Mouse (Mus musculus): ENCODE data around the gene Tmem242. TPM values are rescaled to one million over a fixed set of nuclear protein-coding genes. Genes with fewer than 3 reads are reported as not detected.
"Not testable (repeated sequence)": the region's sequence is repeated elsewhere in the genome, so short reads cannot be mapped to it uniquely, and the experiment has no call there.

The Tmem242 gene
- polyA plus RNA-seq, 1 experiment from 2014 or later = 141 TPM

DNA sequence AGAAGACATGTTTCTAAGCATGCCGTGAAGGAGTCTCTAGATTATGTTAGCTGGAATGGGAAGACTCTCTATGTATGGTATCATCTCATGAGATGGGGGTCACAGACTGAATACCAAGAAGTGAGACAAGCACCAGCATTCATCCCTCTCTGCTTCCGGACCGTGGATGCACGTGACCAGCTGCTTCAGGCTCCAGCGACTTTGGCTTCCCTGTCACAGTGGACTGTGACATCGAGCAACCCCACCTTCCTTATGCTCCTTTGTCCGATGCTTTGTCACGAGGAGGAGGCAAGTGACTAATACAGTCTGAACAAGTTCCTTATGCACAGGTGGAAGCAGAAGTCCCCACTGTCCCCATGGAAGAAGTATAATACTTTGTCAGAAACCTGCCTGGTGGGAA, 26.7 kb upstream of the Tmem242 start:
- H3K4me3 ChIP-seq (ENCODE audit: control insufficient read depth in 1 of 2, insufficient read depth in 1 of 2, low read depth in 1 of 2, low read length in 2 of 2) = no peak overlapping the region

DNA sequence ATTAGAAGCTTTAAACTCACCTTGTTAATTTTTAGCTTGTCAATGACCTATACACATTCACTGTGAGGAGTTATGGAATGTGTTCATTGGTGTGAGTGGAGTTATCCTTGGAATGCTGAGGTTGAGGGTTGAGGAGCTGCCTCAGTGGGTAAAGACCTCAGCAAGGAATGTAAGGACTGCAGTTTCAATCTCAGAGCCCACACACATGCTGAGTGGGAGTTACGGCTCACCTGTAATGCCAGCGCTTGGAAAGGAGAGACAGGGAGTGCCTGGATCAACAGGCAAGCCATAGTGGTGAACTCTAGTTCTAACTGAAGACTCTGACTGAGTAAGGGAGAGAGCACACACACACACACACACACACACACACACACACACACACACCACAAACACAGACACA, 23.9 kb upstream of the Tmem242 start:
- 74% methylated on average over 2 of the region's 2 CpGs for WGBS
- Histone ChIP-seq H3K9me3 (ENCODE audit: control insufficient read depth, low read length) (no peaks in the 10 kb centered on the region), H3K4me2 (ENCODE audit: low read length) (no peak overlapping the region), H3K9ac (ENCODE audit: low read length) (no peak overlapping the region), H3K27me3 (ENCODE audit: control insufficient read depth, insufficient read depth, low read length) (no peaks in the 10 kb centered on the region; the same call in 1 of the 2 replicates), H3K4me1 (ENCODE audit: control insufficient read depth in 2 of 2, insufficient read depth in 2 of 2, low read length in 2 of 2) (no peaks in the 10 kb centered on the region), H3K27ac (replicated peaks in 1 of 2; ENCODE audit: control insufficient read depth in 1 of 2, insufficient read depth in 1 of 2, low read depth in 2 of 2, low read length in 2 of 2) (no peak overlapping the region), H3K4me3 (ENCODE audit: control insufficient read depth in 1 of 2, insufficient read depth in 1 of 2, low read depth in 1 of 2, low read length in 2 of 2) (no peak overlapping the region), H3K36me3 (ENCODE audit: control insufficient read depth, insufficient read depth, low read length) (no peaks in the 10 kb centered on the region)
- no peak for ATAC-seq (ENCODE audit: insufficient number of reproducible peaks, insufficient read depth, low FRiP score, low read depth)

More for the DNA sequence above, 26.7 kb upstream of the Tmem242 start:
- 79% methylated on average over 8 of the region's 8 CpGs for WGBS
- Histone ChIP-seq H3K9me3 (ENCODE audit: control insufficient read depth, low read length) (no peaks in the 10 kb centered on the region), H3K36me3 (ENCODE audit: control insufficient read depth, insufficient read depth, low read length) (no peaks in the 10 kb centered on the region), H3K4me2 (ENCODE audit: low read length) (no peak overlapping the region), H3K27ac (replicated peaks in 1 of 2; ENCODE audit: control insufficient read depth in 1 of 2, insufficient read depth in 1 of 2, low read depth in 2 of 2, low read length in 2 of 2) (no peak overlapping the region), H3K4me1 (ENCODE audit: control insufficient read depth in 2 of 2, insufficient read depth in 2 of 2, low read length in 2 of 2) (no peaks in the 10 kb centered on the region), H3K9ac (ENCODE audit: low read length) (no peak overlapping the region), H3K27me3 (ENCODE audit: control insufficient read depth, insufficient read depth, low read length) (no peaks in the 10 kb centered on the region; the same call in 1 of the 2 replicates)
- no peak for ATAC-seq (ENCODE audit: insufficient number of reproducible peaks, insufficient read depth, low FRiP score, low read depth)

DNA sequence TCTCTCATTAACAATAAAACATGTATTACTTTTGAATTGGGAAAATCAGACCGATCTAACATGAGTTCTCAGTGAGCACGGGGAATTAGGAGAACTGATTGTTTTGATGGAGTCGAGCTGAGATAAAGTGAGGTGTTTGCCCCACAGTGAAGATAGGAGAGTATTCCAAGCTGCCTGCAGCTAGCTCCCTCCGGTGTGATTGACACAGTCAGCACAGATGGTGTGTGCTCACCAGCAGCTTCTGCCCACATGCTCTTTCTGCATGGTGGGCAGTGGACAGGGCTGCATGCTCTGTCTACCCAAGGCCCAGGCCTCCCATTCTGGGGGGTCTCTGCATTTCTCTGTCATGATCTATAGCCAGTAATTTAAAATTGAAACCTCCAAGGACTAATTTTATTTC, 13.6 kb upstream of the Tmem242 start:
- WGBS = 56% methylated on average over 4 of the region's 4 CpGs
- Histone ChIP-seq H3K27me3 (ENCODE audit: control insufficient read depth, insufficient read depth, low read length) (no peaks in the 10 kb centered on the region), H3K9me3 (ENCODE audit: control insufficient read depth, low read length) (no peaks in the 10 kb centered on the region), H3K4me2 (ENCODE audit: low read length) (no peak overlapping the region), H3K9ac (ENCODE audit: low read length) (no peak overlapping the region), H3K4me3 (ENCODE audit: control insufficient read depth in 1 of 2, insufficient read depth in 1 of 2, low read depth in 1 of 2, low read length in 2 of 2) (no peak overlapping the region), H3K4me1 (ENCODE audit: control insufficient read depth in 2 of 2, insufficient read depth in 2 of 2, low read length in 2 of 2) (peaks cover 3 to 4% of the 10 kb centered on the region in 2 experiments; a peak in 1 of 4 replicates), H3K27ac (replicated peaks in 1 of 2; ENCODE audit: control insufficient read depth in 1 of 2, insufficient read depth in 1 of 2, low read depth in 2 of 2, low read length in 2 of 2) (no peak overlapping the region), H3K36me3 (ENCODE audit: control insufficient read depth, insufficient read depth, low read length) (no peaks in the 10 kb centered on the region)
- ATAC-seq (ENCODE audit: insufficient number of reproducible peaks, insufficient read depth, low FRiP score, low read depth) = no peak

DNA sequence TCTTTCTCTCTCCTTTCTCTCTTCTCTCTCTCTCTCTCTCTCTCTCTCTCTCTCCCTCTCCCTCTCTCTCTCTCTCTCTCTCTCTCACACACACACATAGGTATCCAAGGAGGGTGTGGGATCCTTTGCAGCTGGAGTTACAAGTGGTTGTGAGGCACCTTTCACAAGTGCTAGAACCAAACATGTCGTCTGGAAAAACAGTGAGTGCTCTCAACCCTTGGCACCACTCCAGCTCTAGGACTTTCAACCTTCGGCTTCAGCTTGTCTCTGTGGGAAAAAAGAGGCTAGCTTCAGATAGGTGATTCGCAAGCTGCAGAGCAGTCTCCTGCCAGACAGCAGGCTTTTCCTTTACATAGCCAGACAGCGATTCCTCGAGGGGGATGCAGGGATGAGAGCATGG, 3.7 kb upstream of the Tmem242 start:
- Histone ChIP-seq H3K27ac (replicated peaks in 1 of 2; ENCODE audit: control insufficient read depth in 1 of 2, insufficient read depth in 1 of 2, low read depth in 2 of 2, low read length in 2 of 2) (no peak overlapping the region), H3K9ac (ENCODE audit: low read length) (no peak overlapping the region), H3K4me2 (ENCODE audit: low read length) (no peak overlapping the region), H3K9me3 (ENCODE audit: control insufficient read depth, low read length) (no peaks in the 10 kb centered on the region), H3K4me3 (ENCODE audit: control insufficient read depth in 1 of 2, insufficient read depth in 1 of 2, low read depth in 1 of 2, low read length in 2 of 2) (no peak overlapping the region), H3K27me3 (ENCODE audit: control insufficient read depth, insufficient read depth, low read length) (0 out of 2 replicates have a peak, but pooled peaks cover 3% of the 10 kb centered on the region), H3K4me1 (ENCODE audit: control insufficient read depth in 2 of 2, insufficient read depth in 2 of 2, low read length in 2 of 2) (peaks cover 4 to 10% of the 10 kb centered on the region in 2 experiments; a peak in 3 of 4 replicates), H3K36me3 (ENCODE audit: control insufficient read depth, insufficient read depth, low read length) (no peaks in the 10 kb centered on the region)
- ATAC-seq (ENCODE audit: insufficient number of reproducible peaks, insufficient read depth, low FRiP score, low read depth) = no peak
- 16% methylated on average over 5 of the region's 5 CpGs for WGBS

DNA sequence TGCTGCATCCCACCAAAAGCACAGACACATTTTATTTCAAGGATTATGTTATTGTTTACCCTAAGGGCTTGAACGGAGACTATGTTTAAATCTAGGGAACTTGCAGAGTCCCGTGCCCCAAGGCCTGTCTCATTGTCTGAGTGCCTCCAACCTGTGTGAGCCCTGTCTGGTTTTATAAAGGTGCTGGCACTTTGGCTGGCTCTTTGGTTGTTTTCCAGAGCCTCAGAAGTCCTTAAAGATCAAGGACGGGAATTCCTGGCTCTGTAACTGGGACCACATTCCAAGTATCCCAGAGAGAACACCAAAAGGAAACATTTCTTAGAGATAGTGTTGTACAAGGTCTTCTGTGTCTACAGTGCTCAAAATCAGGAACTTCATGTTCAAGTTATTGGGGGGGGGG, 3.2 kb upstream of the Tmem242 start:
- no peak overlapping the region for H3K27ac ChIP-seq (replicated peaks in 1 of 2; ENCODE audit: control insufficient read depth in 1 of 2, insufficient read depth in 1 of 2, low read depth in 2 of 2, low read length in 2 of 2)
- 0 out of 2 replicates have a peak, but pooled peaks cover 3% of the 10 kb centered on the region for H3K27me3 ChIP-seq (ENCODE audit: control insufficient read depth, insufficient read depth, low read length)
- no peak overlapping the region for H3K4me2 ChIP-seq (ENCODE audit: low read length)
- 52% methylated on average over 3 of the region's 3 CpGs for WGBS
- peaks cover 4 to 10% of the 10 kb centered on the region in 2 experiments; a peak in 3 of 4 replicates for H3K4me1 ChIP-seq (ENCODE audit: control insufficient read depth in 2 of 2, insufficient read depth in 2 of 2, low read length in 2 of 2)
- no peak for ATAC-seq (ENCODE audit: insufficient number of reproducible peaks, insufficient read depth, low FRiP score, low read depth)
- peaks cover 2% of the 10 kb centered on the region; the same call in 1 of the 2 replicates for H3K36me3 ChIP-seq (ENCODE audit: control insufficient read depth, insufficient read depth, low read length)
- no peak overlapping the region for H3K4me3 ChIP-seq (ENCODE audit: control insufficient read depth in 1 of 2, insufficient read depth in 1 of 2, low read depth in 1 of 2, low read length in 2 of 2)
- no peaks in the 10 kb centered on the region for H3K9me3 ChIP-seq (ENCODE audit: control insufficient read depth, low read length)
- no peak overlapping the region for H3K9ac ChIP-seq (ENCODE audit: low read length)

DNA sequence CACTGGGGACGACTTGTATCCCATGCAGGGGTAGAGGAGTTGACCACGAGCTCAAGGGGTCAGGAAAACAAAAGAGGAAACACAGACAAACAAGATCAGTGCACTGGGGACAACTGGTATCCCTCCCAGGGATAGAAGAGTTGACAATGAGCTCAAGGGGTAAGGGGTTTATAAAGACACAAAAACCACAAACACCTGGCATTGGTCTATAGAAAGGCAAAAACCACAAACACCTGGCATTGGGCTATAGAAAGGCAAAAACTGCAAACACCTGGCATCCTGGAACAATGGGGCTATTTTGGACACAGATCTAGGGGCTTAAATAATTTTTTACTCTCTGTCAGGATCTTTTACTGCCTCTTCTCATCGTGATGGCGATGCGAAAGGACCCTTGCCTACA, 2.3 kb upstream of the Tmem242 start:
- not testable (repeated sequence) for H3K4me1 ChIP-seq (ENCODE audit: control insufficient read depth in 2 of 2, insufficient read depth in 2 of 2, low read length in 2 of 2); H3K27ac ChIP-seq (replicated peaks in 1 of 2; ENCODE audit: control insufficient read depth in 1 of 2, insufficient read depth in 1 of 2, low read depth in 2 of 2, low read length in 2 of 2); H3K4me2 ChIP-seq (ENCODE audit: low read length); H3K9ac ChIP-seq (ENCODE audit: low read length); ATAC-seq (ENCODE audit: insufficient number of reproducible peaks, insufficient read depth, low FRiP score, low read depth); H3K4me3 ChIP-seq (ENCODE audit: control insufficient read depth in 1 of 2, insufficient read depth in 1 of 2, low read depth in 1 of 2, low read length in 2 of 2); H3K27me3 ChIP-seq (ENCODE audit: control insufficient read depth, insufficient read depth, low read length); H3K9me3 ChIP-seq (ENCODE audit: control insufficient read depth, low read length)
- WGBS = 70% methylated on average over 5 of the region's 5 CpGs
- peaks cover 10% of the 10 kb centered on the region for H3K36me3 ChIP-seq (ENCODE audit: control insufficient read depth, insufficient read depth, low read length)

DNA sequence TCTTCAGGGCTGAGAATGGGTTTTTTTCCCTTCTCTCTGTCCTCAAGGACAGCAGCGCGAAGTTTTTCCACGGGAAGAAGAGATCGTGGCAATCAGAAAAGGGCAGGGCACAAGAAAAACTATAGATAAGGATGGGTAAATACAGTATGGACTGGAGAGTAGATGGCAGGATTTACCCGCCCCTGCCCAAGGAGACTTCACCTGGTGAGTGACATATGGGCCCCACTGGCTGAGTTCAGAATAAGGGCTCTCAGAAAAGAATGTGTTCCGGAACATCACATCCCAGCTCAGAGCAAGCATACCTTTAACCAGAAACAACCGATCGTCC, 264 bp downstream of the Tmem242 start:
- peak overlapping the region; percentile 74 to 77 for H3K4me3 ChIP-seq (ENCODE audit: control insufficient read depth in 1 of 2, insufficient read depth in 1 of 2, low read depth in 1 of 2, low read length in 2 of 2)
- WGBS = under 1% methylated on average over 8 of the region's 8 CpGs
- H3K36me3 ChIP-seq (ENCODE audit: control insufficient read depth, insufficient read depth, low read length) = peaks cover 25% of the 10 kb centered on the region
- H3K9ac ChIP-seq (ENCODE audit: low read length) = peak overlapping the region; percentile 86
- 0 out of 2 replicates have a peak, but pooled peaks cover 3% of the 10 kb centered on the region for H3K27me3 ChIP-seq (ENCODE audit: control insufficient read depth, insufficient read depth, low read length)
- peak overlapping the region; percentile 79 for H3K4me2 ChIP-seq (ENCODE audit: low read length)
- peak; percentile 22; the same call in 1 of the 2 replicates for ATAC-seq (ENCODE audit: insufficient number of reproducible peaks, insufficient read depth, low FRiP score, low read depth)
- peak overlapping the region in 1 of 2 experiments; percentile 69; a peak in 1 of 4 replicates for H3K27ac ChIP-seq (replicated peaks in 1 of 2; ENCODE audit: control insufficient read depth in 1 of 2, insufficient read depth in 1 of 2, low read depth in 2 of 2, low read length in 2 of 2)
- H3K9me3 ChIP-seq (ENCODE audit: control insufficient read depth, low read length) = no peaks in the 10 kb centered on the region
- peaks cover 4 to 10% of the 10 kb centered on the region in 2 experiments; a peak in 3 of 4 replicates for H3K4me1 ChIP-seq (ENCODE audit: control insufficient read depth in 2 of 2, insufficient read depth in 2 of 2, low read length in 2 of 2)

DNA sequence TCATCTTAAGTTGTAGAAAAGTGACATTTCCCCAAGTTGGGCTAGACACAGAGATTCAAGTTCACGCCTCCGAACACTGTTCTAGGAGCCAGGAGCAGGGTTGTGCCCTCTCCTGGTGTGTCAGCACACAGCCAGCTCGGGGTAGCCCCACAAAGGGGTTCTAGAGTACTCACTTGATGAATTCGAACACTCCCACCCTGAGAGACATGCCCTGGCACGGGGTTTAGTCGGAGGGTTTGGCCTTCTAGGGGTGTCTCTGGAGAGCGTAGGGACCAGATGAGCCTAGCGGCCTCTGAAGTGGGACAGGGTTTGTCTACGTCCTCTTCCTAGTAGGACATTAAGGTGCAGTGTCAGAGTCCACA, 10.3 kb downstream of the Tmem242 start:
- no peak overlapping the region for H3K9ac ChIP-seq (ENCODE audit: low read length)
- H3K27me3 ChIP-seq (ENCODE audit: control insufficient read depth, insufficient read depth, low read length) = no peaks in the 10 kb centered on the region
- H3K4me1 ChIP-seq (ENCODE audit: control insufficient read depth in 2 of 2, insufficient read depth in 2 of 2, low read length in 2 of 2) = peaks cover 4 to 9% of the 10 kb centered on the region in 2 experiments; a peak in 3 of 4 replicates
- no peaks in the 10 kb centered on the region for H3K9me3 ChIP-seq (ENCODE audit: control insufficient read depth, low read length)
- 77% methylated on average over 9 of the region's 9 CpGs for WGBS
- no peak overlapping the region for H3K4me2 ChIP-seq (ENCODE audit: low read length)
- H3K4me3 ChIP-seq (ENCODE audit: control insufficient read depth in 1 of 2, insufficient read depth in 1 of 2, low read depth in 1 of 2, low read length in 2 of 2) = no peak overlapping the region
- peaks cover 56% of the 10 kb centered on the region for H3K36me3 ChIP-seq (ENCODE audit: control insufficient read depth, insufficient read depth, low read length)
- no peak overlapping the region for H3K27ac ChIP-seq (replicated peaks in 1 of 2; ENCODE audit: control insufficient read depth in 1 of 2, insufficient read depth in 1 of 2, low read depth in 2 of 2, low read length in 2 of 2)
- 0 out of 2 replicates have a peak, but pooled peaks have one; percentile 9 for ATAC-seq (ENCODE audit: insufficient number of reproducible peaks, insufficient read depth, low FRiP score, low read depth)
